Mouse (Mus musculus) C2C12 (cell line): ENCODE measurements around the gene Socs7.

Experiments used
- CEBPB ChIP-seq: IDR thresholded peaks from one replicate; pipeline ENCODE4 v1.6.1; 2011; ENCODE audit warnings: low read depth, mild to moderate bottlenecking, control low read depth, moderate library complexity
- CTCF ChIP-seq: IDR thresholded peaks from one replicate; pipeline ENCODE4 v1.5.1; 2011; ENCODE audit not compliant: control insufficient read depth, insufficient read depth, insufficient read length
- MAX ChIP-seq: IDR thresholded peaks from one replicate; pipeline ENCODE4 v1.6.1; 2011; ENCODE audit warnings: mild to moderate bottlenecking, control low read depth
- MYOD1 ChIP-seq: IDR thresholded peaks from one replicate; pipeline ENCODE4 v1.6.1; 2011; ENCODE audit warnings: low read depth; ENCODE audit not compliant: control insufficient read depth, insufficient read length
- MYOG ChIP-seq: IDR thresholded peaks from one replicate; pipeline ENCODE4 v1.6.1; 2011; ENCODE audit not compliant: control insufficient read depth, insufficient read length; ENCODE audit errors: extremely low read depth
- USF1 ChIP-seq: IDR thresholded peaks from one replicate; pipeline ENCODE4 v1.6.1; 2011; ENCODE audit warnings: low read depth, mild to moderate bottlenecking, control low read depth, moderate library complexity

DNA sequence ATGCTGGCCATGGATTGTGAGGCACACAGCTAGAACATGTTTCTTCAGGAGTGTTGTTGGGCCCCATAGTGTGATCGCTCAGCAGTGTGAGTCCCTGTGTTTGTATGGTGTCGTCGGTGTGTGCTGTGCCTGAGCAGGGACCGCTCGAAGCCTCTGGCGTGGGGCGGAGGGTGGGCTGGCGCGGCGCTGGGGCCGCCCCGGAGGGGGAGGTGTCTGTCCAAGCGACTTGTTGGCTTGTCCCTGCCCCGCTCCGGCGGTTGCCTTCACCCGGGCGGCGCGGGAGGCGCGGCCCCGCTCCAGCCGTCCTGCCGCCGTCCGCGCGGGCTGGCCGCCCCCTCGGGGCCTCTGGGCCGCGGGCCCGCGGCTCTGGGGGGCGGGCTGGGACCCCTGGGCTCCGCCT, 77.6 kb downstream of the Socs7 start:
- no peak for TF ChIP-seq CTCF
- TF ChIP-seq CEBPB, result no peak
- TF ChIP-seq USF1, result no peak
- TF ChIP-seq MYOG, result no peak
- no peak for TF ChIP-seq MAX
- no peak for TF ChIP-seq MYOD1
